Mouse (Mus musculus) erythroblast, embryonic 14.5 days (primary cell): Measurements from ENCODE around the gene Frmd4a.

ENCODE experiments used
- GATA1 ChIP-seq: IDR thresholded peaks from 2 replicates; pipeline ENCODE4 v1.6.1; 2012; ENCODE audit warnings: low read length, inconsistent platforms, mixed read lengths
- TAL1 ChIP-seq: IDR thresholded peaks from 3 replicates; pipeline ENCODE4 v1.6.1; 2012; ENCODE audit warnings: low read length, inconsistent platforms, mixed read lengths

- no peak for TF ChIP-seq GATA1
- no peak for TF ChIP-seq TAL1
Measured at GRCm38 (mm10) chr2:4286390-4286901, 268.9 kb downstream of the Frmd4a start.
